Comparison of ENCODE assay signal across 8 mouse cellular contexts in genomic region chr11:6528186-6529006, GRCm38 (mm10). TPM values are rescaled to one million over a fixed set of nuclear protein-coding genes. Genes with fewer than 3 reads are reported as not detected.
DNase-seq lines count a peak whose midpoint lies in the region; ATAC-seq and TF ChIP-seq lines count a peak whose summit lies in the region.

No protein-coding gene starts in this region.

- H3K27ac ChIP-seq in forebrain, embryonic 14.5 days (ENCODE audit: low read depth, low read length) = peak overlapping the region; percentile 61

- H3K9ac ChIP-seq in forebrain, embryonic 14.5 days (ENCODE audit: low read length) = peak overlapping the region; percentile 74

- peaks cover 23% of the 10 kb centered on the region for H3K36me3 ChIP-seq in forebrain, embryonic 14.5 days (ENCODE audit: control insufficient read depth, insufficient read depth, low read length)

- H3K4me2 ChIP-seq in forebrain, embryonic 14.5 days (ENCODE audit: low read length) = peak overlapping the region; percentile 83

- intact Hi-C loops in heart, postnatal 25 days (cut with DNase I) = loop anchor here (5.0 kb wide), 2 partner anchors 61 to 99 kb away; partner anchors contain the start of gene Tbrg4

- H3K27me3 ChIP-seq in forebrain, embryonic 14.5 days (replicated peaks; ENCODE audit: control insufficient read depth, insufficient read depth, low read length) = no peaks in the 10 kb centered on the region

- peak; percentile 97 for ATAC-seq in forebrain, embryonic 14.5 days
- peak; percentile 99 for ATAC-seq in neutrophil, adult 5-6 weeks (ENCODE audit: extremely low read depth, insufficient number of reproducible peaks, low FRiP score, poor library complexity, severe bottlenecking)

- no peaks in the 10 kb centered on the region for H3K9me3 ChIP-seq in forebrain, embryonic 14.5 days (replicated peaks; ENCODE audit: control insufficient read depth, low read length)

- no peaks in the 10 kb centered on the region; the same call in 1 of the 2 replicates for H3K4me1 ChIP-seq in forebrain, embryonic 14.5 days (ENCODE audit: control insufficient read depth, insufficient read depth, low read length)
- no peaks in the 10 kb centered on the region for H3K4me1 ChIP-seq in lung, adult 2 months (ENCODE audit: control insufficient read depth, insufficient read depth, low read length)

- peak; percentile 99 for DNase-seq in ES-CJ7 (ENCODE audit: low read depth, low spot score)
- DNase-seq in cerebellum, adult 11 months = peak; percentile 98
- DNase-seq in forebrain, embryonic 14.5 days (ENCODE audit: low spot score) = peak; percentile 99
- DNase-seq in heart, postnatal 25 days (ENCODE audit: low spot score) = peak; percentile 92
- DNase-seq in layer of hippocampus, adult 18-20 months (ENCODE audit: low spot score in 2 of 2) = peak; percentile 95 to 99
- DNase-seq in lung, adult 2 months = peak; percentile 98
- peak; percentile 88 to 90 for DNase-seq in thymus, adult 18-20 months

- peak; percentile 58 for TF ChIP-seq CTCF in lung, adult 2 months (IDR thresholded peaks at IDR 0.05; ENCODE audit: insufficient read depth, low read length)

- peak overlapping the region; percentile 60 for H3K4me3 ChIP-seq in forebrain, embryonic 14.5 days (ENCODE audit: low read depth, low read length)
- peak overlapping the region; percentile 81 for H3K4me3 ChIP-seq in lung, adult 2 months (replicated peaks; ENCODE audit: extremely low read depth, low read depth, low read length)

- WGBS in forebrain, embryonic 14.5 days = under 1% methylated on average over 51 of the region's 51 CpGs
- 1% methylated on average over 51 of the region's 51 CpGs for WGBS in lung, adult 2 months

- TF ChIP-seq POLR2A in lung, adult 2 months (IDR thresholded peaks at IDR 0.05; ENCODE audit: borderline replicate concordance, extremely low read depth, low read depth, low read length) = peak; percentile 86; the same call in 1 of the 2 replicates

RNA-seq across cellular contexts. Expression of gene Myo1g, which starts 7.6 kb away (rescaled TPM):
- 0.17 and 0.33 TPM in 2 replicates for polyA plus RNA-seq in forebrain, embryonic 14.5 days (2014; fragmentation: Nextera tagmentation; extraction: Ambion mirVana)
- total RNA-seq in heart, postnatal 25 days (2021) = 1 to 10 TPM; 1.5 to 2.4 TPM
- total RNA-seq in layer of hippocampus, adult 18-20 months (2021) = under 1 TPM; 0.43 to 0.57 TPM
- polyA plus RNA-seq in lung, adult 2 months (2012; rRNA removed) = 37.1 and 52.3 TPM in 2 replicates
- total RNA-seq in neutrophil, adult 5-6 weeks (2017) = 169 and 182 TPM in 2 replicates

RNA-seq across cellular contexts. Expression of gene Ccm2, which starts 18.3 kb away (rescaled TPM):
- 94.0 and 94.2 TPM in 2 replicates for polyA plus RNA-seq in forebrain, embryonic 14.5 days (2014; fragmentation: Nextera tagmentation; extraction: Ambion mirVana)
- total RNA-seq in heart, postnatal 25 days (2021) = 10 to 100 TPM; 23.9 to 24.3 TPM
- total RNA-seq in layer of hippocampus, adult 18-20 months (2021) = 10 to 100 TPM; 53.5 to 54.1 TPM
- 77.3 and 100 TPM in 2 replicates for polyA plus RNA-seq in lung, adult 2 months (2012; rRNA removed)
- total RNA-seq in neutrophil, adult 5-6 weeks (2017) = 297 and 309 TPM in 2 replicates

RNA-seq across cellular contexts. Expression of gene Purb, which starts 52.7 kb away (rescaled TPM):
- polyA plus RNA-seq in forebrain, embryonic 14.5 days (2014; fragmentation: Nextera tagmentation; extraction: Ambion mirVana) = 8.7 and 12.1 TPM in 2 replicates
- total RNA-seq in heart, postnatal 25 days (2021) = 10 to 100 TPM; 34.4 to 36.8 TPM
- 100 to 1,000 TPM; 229 to 239 TPM for total RNA-seq in layer of hippocampus, adult 18-20 months (2021)
- 10.7 and 11.0 TPM in 2 replicates for polyA plus RNA-seq in lung, adult 2 months (2012; rRNA removed)
- 73.4 and 75.8 TPM in 2 replicates for total RNA-seq in neutrophil, adult 5-6 weeks (2017)

Comparison
In these comparisons a context has a peak if more than half of its experiments do, and no peak if none do; other contexts are left out.
1. Peak in every context shown above with its lines: DNase-seq, ATAC-seq, H3K4me3 ChIP-seq and H3K27ac ChIP-seq.
2. RNA of gene Myo1g, which starts 7.6 kb away (total RNA-seq): 169 to 182 TPM in neutrophil, adult 5-6 weeks; 1.5 to 2.4 TPM in heart, postnatal 25 days and 0.43 to 0.57 TPM in layer of hippocampus, adult 18-20 months; every median in the first group is over 10 times any median in the second.